Mouse (Mus musculus) heart, embryonic 14.5 days (tissue): ENCODE results near the gene Rnaseh2a. TPM values are rescaled to one million over a fixed set of nuclear protein-coding genes. Genes with fewer than 3 reads are reported as not detected.
A peak's percentile ranks its signal among the peaks of the same experiment; 100 is the strongest.

Source experiments
- ATAC-seq: fragments of 200-750 bp; cut with Nextera tagmentation; 2 replicates; pipeline ENCODE4 v1.8.0; 2017; ENCODE audit warnings: low read depth, moderate TSS enrichment; ENCODE audit not compliant: insufficient number of reproducible peaks, insufficient read depth, low FRiP score
- H3K27ac ChIP-seq, 2 experiments: fragments of 200-500 bp in 1 of 2; fragments of 300-500 bp in 1 of 2; sonication (generic) in 1 of 2; replicated peaks in 1 of 2; 2 replicates each; pipeline ENCODE4 v1.5.1; 2012 to 2014; ENCODE audit warnings: low read depth in 2 of 2, low read length in 2 of 2, control low read depth in 1 of 2, mild to moderate bottlenecking in 1 of 2, mixed read lengths in 1 of 2; ENCODE audit not compliant: control insufficient read depth in 1 of 2, insufficient read depth in 1 of 2
- H3K27me3 ChIP-seq: fragments of 300-500 bp; sonication (generic); 2 replicates; pipeline ENCODE4 v1.6.1; 2014; ENCODE audit warnings: mild to moderate bottlenecking, low read length, control low read depth; ENCODE audit not compliant: control insufficient read depth, insufficient read depth
- H3K36me3 ChIP-seq: fragments of 300-500 bp; sonication (generic); 2 replicates; pipeline ENCODE4 v1.6.1; 2014; ENCODE audit warnings: mild to moderate bottlenecking, control low read depth, low read length, mixed read lengths; ENCODE audit not compliant: control insufficient read depth, insufficient read depth
- H3K4me1 ChIP-seq, 2 experiments: fragments of 200-500 bp in 1 of 2; fragments of 300-500 bp in 1 of 2; sonication (generic) in 1 of 2; 2 replicates each; pipeline ENCODE4 v1.6.1; 2012 to 2014; ENCODE audit warnings: low read length in 2 of 2, control low read depth in 1 of 2, mixed read lengths in 1 of 2; ENCODE audit not compliant: control insufficient read depth in 2 of 2, insufficient read depth in 2 of 2
- H3K4me2 ChIP-seq: fragments of 300-500 bp; sonication (generic); 2 replicates; pipeline ENCODE4 v1.6.1; 2014; ENCODE audit warnings: mild to moderate bottlenecking, low read length
- H3K4me3 ChIP-seq, 2 experiments: fragments of 200-500 bp in 1 of 2; fragments of 300-500 bp in 1 of 2; sonication (generic) in 1 of 2; 2 replicates each; pipeline ENCODE4 v1.5.1; 2012 to 2014; ENCODE audit warnings: low read length in 2 of 2, mild to moderate bottlenecking in 2 of 2, control low read depth in 1 of 2, low read depth in 1 of 2, moderate library complexity in 1 of 2; ENCODE audit not compliant: control insufficient read depth in 1 of 2, insufficient read depth in 1 of 2
- H3K9ac ChIP-seq: fragments of 300-500 bp; sonication (generic); 2 replicates; pipeline ENCODE4 v1.6.1; 2014; ENCODE audit warnings: mild to moderate bottlenecking, low read length
- H3K9me3 ChIP-seq: fragments of 300-500 bp; sonication (generic); 2 replicates; pipeline ENCODE4 v1.6.1; 2016; ENCODE audit warnings: low read length, control low read depth; ENCODE audit not compliant: control insufficient read depth
- WGBS: fragments of 180-500 bp; shearing (Covaris S2); extraction: QIAGEN DNeasy Blood & Tissue Kit; methylation state at CpG from one replicate; pipeline ENCODE4 v1.1.7; 2014; 5-methylcytosine and 5-hydroxymethylcytosine counted together
- polyA plus RNA-seq: library from polyadenylated mRNA; unstranded; fragments of >200 nt; fragmentation: Nextera tagmentation; extraction: Ambion mirVana; gene quantifications from 2 replicates; pipeline ENCODE4 v1.2.1, GENCODE M21; 2014

Rnaseh2a gene
- polyA plus RNA-seq = 71.8 and 80.8 TPM in 2 replicates

DNA sequence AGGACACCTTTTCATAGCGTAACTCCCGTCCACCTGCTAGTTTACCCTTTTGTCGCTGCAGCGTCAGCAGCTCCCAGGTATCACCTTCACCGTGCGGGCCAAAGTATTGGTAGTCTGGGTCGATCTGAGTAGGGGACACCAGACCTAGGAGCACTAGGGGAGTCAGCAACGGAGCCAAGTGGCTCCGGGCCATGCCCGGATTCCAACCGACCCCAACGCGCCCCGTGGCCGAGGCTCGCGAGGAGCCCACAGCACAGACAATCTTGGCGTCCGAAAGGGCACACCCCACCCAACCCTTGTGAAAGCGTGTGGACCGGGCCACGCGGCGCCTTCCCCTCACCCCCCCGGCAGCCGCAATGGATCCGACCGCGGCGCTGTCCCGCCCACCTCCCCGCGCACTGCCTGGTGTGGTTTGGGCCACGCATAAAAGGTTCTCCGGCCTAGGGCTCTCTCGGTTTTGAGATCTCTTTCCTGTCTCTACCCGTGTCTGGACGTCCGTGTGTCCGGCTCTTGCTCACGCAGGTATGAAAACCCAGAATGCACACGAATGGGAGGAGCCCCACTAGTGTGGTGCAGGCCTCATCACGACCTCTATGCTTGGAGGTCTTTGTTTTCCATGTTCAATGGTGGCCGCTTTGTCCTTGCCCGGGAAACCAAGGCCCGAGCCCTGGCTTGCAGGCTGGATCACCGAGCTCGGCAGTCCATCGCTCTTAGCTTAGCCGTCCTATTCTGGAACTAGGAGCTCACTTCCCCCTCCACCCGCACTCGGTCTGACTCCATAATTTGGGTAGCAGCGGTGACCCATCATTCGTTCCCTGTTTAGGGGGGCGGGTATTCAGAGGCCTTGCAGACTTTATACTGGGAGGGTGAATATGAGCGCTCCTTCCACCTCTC is at the start of gene Rnaseh2a, which contains the start of the genes Gm49661 and Prdx2:
TSS of gene Rnaseh2a (minus strand) at position 527 of the 894 bp plus-strand sequence.
TSS of gene Gm49661 (minus strand) at position 193 of the 894 bp plus-strand sequence.
TSS of gene Prdx2 (plus strand) at position 347 of the 894 bp plus-strand sequence.
- Histone ChIP-seq H3K9me3 (no peaks in the 10 kb centered on the region), H3K36me3 (peaks cover 40% of the 10 kb centered on the region), H3K27me3 (no peaks in the 10 kb centered on the region), H3K9ac (peak within 1 kb of the TSS; percentile 83), H3K4me2 (peak within 1 kb of the TSS; percentile 82), H3K27ac (peak within 1 kb of the TSS; percentile 82 to 90), H3K4me3 (peak within 1 kb of the TSS; percentile 57 to 70), H3K4me1 (peaks cover 19 to 36% of the 10 kb centered on the region in 2 experiments)
- peak; percentile 62 for ATAC-seq
- under 1% methylated on average over 56 of the region's 56 CpGs for WGBS

DNA sequence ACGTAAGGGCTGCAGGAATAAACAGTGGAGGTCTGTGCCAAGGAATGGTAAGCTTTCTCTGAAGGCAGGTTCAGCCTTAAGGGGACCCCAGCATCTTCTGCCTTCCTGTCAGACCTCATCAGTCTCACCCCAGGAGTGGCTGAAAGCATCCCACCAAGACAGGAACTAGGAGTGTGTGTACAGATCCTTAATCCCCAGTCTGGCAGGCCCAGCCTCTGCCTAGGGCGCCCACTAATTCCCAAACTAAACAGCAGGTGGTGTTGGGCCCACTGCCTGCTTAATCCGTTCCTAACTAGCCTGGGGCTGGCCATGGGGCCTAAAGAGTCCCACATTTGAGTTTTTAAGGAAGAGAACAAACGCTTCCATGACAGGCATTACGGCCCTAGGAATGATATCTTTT is 47.6 kb upstream of the Rnaseh2a start:
- H3K27me3 ChIP-seq = peaks cover 29% of the 10 kb centered on the region
- peaks cover 52% of the 10 kb centered on the region for H3K36me3 ChIP-seq
- no peak overlapping the region for H3K4me2 ChIP-seq
- 40% methylated on average over 5 of the region's 5 CpGs for WGBS
- H3K4me3 ChIP-seq = no peak overlapping the region
- no peak overlapping the region for H3K9ac ChIP-seq
- H3K9me3 ChIP-seq = no peaks in the 10 kb centered on the region
- no peak for ATAC-seq
- 0 out of 4 replicates have a peak, but pooled peaks cover 0 to 3% of the 10 kb centered on the region in 2 experiments for H3K4me1 ChIP-seq
- H3K27ac ChIP-seq = no peak overlapping the region

GRCm38 (mm10) chr8:85016724-85017123 is 47.2 kb upstream of the Rnaseh2a start:
- Histone ChIP-seq H3K27ac (no peak overlapping the region), H3K9ac (no peak overlapping the region), H3K36me3 (peaks cover 48% of the 10 kb centered on the region), H3K4me3 (no peak overlapping the region), H3K9me3 (no peaks in the 10 kb centered on the region), H3K4me2 (no peak overlapping the region), H3K27me3 (peaks cover 32% of the 10 kb centered on the region), H3K4me1 (0 out of 4 replicates have a peak, but pooled peaks cover 0 to 3% of the 10 kb centered on the region in 2 experiments)
- WGBS = 64% methylated on average over 10 of the region's 10 CpGs
- ATAC-seq = no peak

DNA sequence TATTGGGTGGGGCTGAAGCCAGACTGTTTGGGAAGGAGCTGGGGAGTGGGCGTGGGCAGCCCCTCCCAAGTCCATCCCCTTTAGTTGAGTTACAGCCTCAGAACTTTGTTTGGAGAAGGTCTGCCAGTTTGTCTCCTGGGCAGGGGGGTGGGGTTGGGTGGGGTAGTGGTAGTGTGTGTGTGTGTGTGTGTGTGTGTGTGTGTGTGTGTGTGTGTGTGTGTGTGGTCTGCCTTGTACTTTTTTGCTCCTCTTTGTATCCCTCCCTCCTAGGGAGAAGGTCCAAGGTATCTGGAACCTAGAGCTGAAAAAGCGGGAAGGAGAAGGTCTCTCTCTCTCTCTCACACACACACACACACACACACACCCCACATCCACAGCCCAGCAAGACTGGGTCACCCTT is 44.9 kb upstream of the Rnaseh2a start, which contains the start of gene Best2:
TSS of gene Best2 (minus strand) at position 101 of the 400 bp plus-strand sequence.
- H3K9ac ChIP-seq = 0 out of 2 replicates have a peak within 1 kb of the TSS, but pooled peaks have one; percentile 14

DNA sequence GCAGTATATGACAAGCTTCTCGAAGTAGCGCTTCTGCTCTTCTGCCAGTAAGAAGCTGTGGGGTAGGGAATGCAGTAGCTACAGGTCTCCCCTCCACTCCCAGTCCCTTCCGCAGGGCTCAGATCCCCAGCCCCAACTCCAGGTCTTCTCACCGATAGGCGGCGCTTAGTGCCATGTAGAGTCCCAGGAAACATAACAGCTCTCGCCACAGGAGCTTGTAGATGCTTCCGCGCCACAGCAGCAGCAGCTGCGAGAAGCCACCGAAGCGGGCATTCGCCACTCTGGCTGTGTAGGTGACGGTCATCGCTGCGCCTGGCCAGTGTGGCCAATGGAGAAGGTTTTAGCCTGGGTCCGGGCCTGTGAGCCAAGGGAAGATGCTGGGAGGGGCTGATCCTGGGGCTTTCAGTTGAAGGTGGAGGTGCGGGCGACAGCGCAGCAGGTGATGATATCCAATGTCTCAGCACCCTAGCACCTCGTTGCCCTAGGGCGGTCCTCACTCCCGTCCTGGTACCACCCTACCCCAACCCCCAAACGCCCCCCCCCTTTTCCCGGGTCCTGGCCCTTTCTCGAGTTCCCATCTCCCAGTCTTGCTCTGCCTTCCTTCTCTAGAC is 43.8 kb upstream of the Rnaseh2a start:
- 4% methylated on average over 25 of the region's 26 CpGs for WGBS
- H3K9me3 ChIP-seq = no peaks in the 10 kb centered on the region
- 0 out of 2 replicates have a peak overlapping the region, but pooled peaks have one; percentile 14 for H3K9ac ChIP-seq
- peak overlapping the region; percentile 59 for H3K4me2 ChIP-seq
- H3K4me3 ChIP-seq = peak overlapping the region; percentile 20 to 21
- H3K27ac ChIP-seq = no peak overlapping the region
- H3K4me1 ChIP-seq = 0 out of 4 replicates have a peak, but pooled peaks cover 0 to 3% of the 10 kb centered on the region in 2 experiments
- H3K36me3 ChIP-seq = peaks cover 14% of the 10 kb centered on the region
- H3K27me3 ChIP-seq = peaks cover 59% of the 10 kb centered on the region
- ATAC-seq = no peak

More for the DNA sequence above, 44.9 kb upstream of the Rnaseh2a start, which contains the start of gene Best2:
- H3K36me3 ChIP-seq = peaks cover 25% of the 10 kb centered on the region
- WGBS = 45% methylated on average over 2 of the region's 2 CpGs
- H3K4me1 ChIP-seq = 0 out of 4 replicates have a peak, but pooled peaks cover 0 to 3% of the 10 kb centered on the region in 2 experiments
- H3K27me3 ChIP-seq = peaks cover 48% of the 10 kb centered on the region
- peak within 1 kb of the TSS; percentile 20 to 21 for H3K4me3 ChIP-seq
- no peaks in the 10 kb centered on the region for H3K9me3 ChIP-seq
- peak within 1 kb of the TSS; percentile 59 for H3K4me2 ChIP-seq
- no peak for ATAC-seq
- no peak within 1 kb of the TSS for H3K27ac ChIP-seq

DNA sequence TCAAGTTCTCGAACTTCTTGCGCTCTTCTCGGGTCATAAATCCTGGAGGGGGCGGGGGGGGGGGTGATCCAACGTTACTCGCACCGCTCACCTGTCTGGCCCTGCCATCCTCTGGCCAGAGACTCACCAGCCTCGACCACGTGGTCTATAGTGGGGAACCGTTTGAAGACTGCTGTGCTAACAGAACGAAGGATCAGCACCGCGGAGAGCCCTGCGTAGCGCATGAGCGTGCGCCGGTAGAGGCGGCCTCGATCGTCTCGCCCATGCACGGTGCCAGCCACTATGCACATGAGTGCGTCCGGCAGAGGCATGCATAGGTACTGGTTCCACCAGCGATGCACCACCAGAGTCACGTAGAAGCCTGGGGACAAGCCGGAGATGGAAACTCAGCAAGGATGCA is 41.7 kb upstream of the Rnaseh2a start:
- ATAC-seq = no peak
- Histone ChIP-seq H3K4me2 (no peak overlapping the region), H3K4me3 (no peak overlapping the region), H3K4me1 (0 out of 4 replicates have a peak, but pooled peaks cover 0 to 3% of the 10 kb centered on the region in 2 experiments), H3K9ac (no peak overlapping the region), H3K9me3 (no peaks in the 10 kb centered on the region), H3K27ac (no peak overlapping the region), H3K27me3 (peaks cover 75% of the 10 kb centered on the region), H3K36me3 (no peaks in the 10 kb centered on the region)
- WGBS = 11% methylated on average over 28 of the region's 28 CpGs

GRCm38 (mm10) chr8:85007686-85008085 is 38.1 kb upstream of the Rnaseh2a start:
- WGBS = 10% methylated on average over 25 of the region's 25 CpGs
- Histone ChIP-seq H3K36me3 (no peaks in the 10 kb centered on the region), H3K27ac (no peak overlapping the region), H3K4me3 (no peak overlapping the region), H3K27me3 (peaks cover 57% of the 10 kb centered on the region), H3K4me2 (no peak overlapping the region), H3K4me1 (no peaks in the 10 kb centered on the region), H3K9me3 (no peaks in the 10 kb centered on the region), H3K9ac (no peak overlapping the region)
- no peak for ATAC-seq
